Mouse (Mus musculus) liver, embryonic 16.5 days (tissue): ENCODE data around the gene Stoml1. TPM values are rescaled to one million over a fixed set of nuclear protein-coding genes. Genes with fewer than 3 reads are reported as not detected.

Source experiments
- ATAC-seq: fragments of 200-750 bp; cut with Nextera tagmentation; 2 replicates; pipeline ENCODE4 v1.8.0; 2017; ENCODE audit warnings: low read depth, mild to moderate bottlenecking, moderate number of reproducible peaks, moderate library complexity
- H3K27ac ChIP-seq: fragments of 300-500 bp; sonication (generic); 2 replicates; pipeline ENCODE4 v1.5.1; 2014; ENCODE audit warnings: mild to moderate bottlenecking, low read length
- H3K27me3 ChIP-seq: fragments of 300-500 bp; sonication (generic); 2 replicates; pipeline ENCODE4 v1.6.1; 2014; ENCODE audit warnings: low read depth, low read length, mixed read lengths; ENCODE audit not compliant: control insufficient read depth, insufficient read depth
- H3K36me3 ChIP-seq: fragments of 300-500 bp; sonication (generic); 2 replicates; pipeline ENCODE4 v1.6.1; 2014; ENCODE audit warnings: mild to moderate bottlenecking; ENCODE audit not compliant: control insufficient read depth, insufficient read depth
- H3K4me1 ChIP-seq: fragments of 300-500 bp; sonication (generic); 2 replicates; pipeline ENCODE4 v1.6.1; 2014; ENCODE audit warnings: low read depth, low read length, mixed read lengths; ENCODE audit not compliant: control insufficient read depth
- H3K4me2 ChIP-seq: fragments of 300-500 bp; sonication (generic); 2 replicates; pipeline ENCODE4 v1.6.1; 2014; ENCODE audit warnings: low read depth, low read length, mixed read lengths
- H3K4me3 ChIP-seq: fragments of 300-500 bp; sonication (generic); 2 replicates; pipeline ENCODE4 v1.5.1; 2014; ENCODE audit warnings: low read depth, mild to moderate bottlenecking, low read length
- H3K9ac ChIP-seq: fragments of 300-500 bp; sonication (generic); 2 replicates; pipeline ENCODE4 v1.6.1; 2014; ENCODE audit warnings: low read depth, low read length
- H3K9me3 ChIP-seq: fragments of 300-500 bp; sonication (generic); replicated peaks from 2 replicates; pipeline ENCODE4 v1.6.1; 2016; ENCODE audit warnings: low read length; ENCODE audit not compliant: control insufficient read depth
- whole genome bisulfite sequencing: fragments of 180-500 bp; shearing (Covaris S2); extraction: QIAGEN DNeasy Blood & Tissue Kit; methylation state at CpG from one replicate; pipeline ENCODE4 v1.1.7; 2014; ENCODE audit not compliant: insufficient replicate concordance; 5-methylcytosine and 5-hydroxymethylcytosine counted together
- polyA plus RNA-seq: library from polyadenylated mRNA; unstranded; fragments of >200 nt; fragmentation: Nextera tagmentation; extraction: Ambion mirVana; gene quantifications from 2 replicates; pipeline ENCODE4 v1.2.1, GENCODE M21; 2015

The Stoml1 gene
- polyA plus RNA-seq, 1 experiment from 2014 or later: 3.7 TPM

GRCm38 (mm10) chr9:58283431-58283830 lies 30.5 kb downstream of the Stoml1 start:
- Histone ChIP-seq H3K9me3 (no peaks in the 10 kb centered on the region), H3K27me3 (no peaks in the 10 kb centered on the region), H3K36me3 (no peaks in the 10 kb centered on the region), H3K4me1 (peaks cover 4% of the 10 kb centered on the region), H3K4me3 (no peak overlapping the region), H3K4me2 (no peak overlapping the region), H3K27ac (no peak overlapping the region), H3K9ac (no peak overlapping the region)
- no peak for ATAC-seq
- 69% methylated on average over 7 of the region's 7 CpGs for WGBS

DNA sequence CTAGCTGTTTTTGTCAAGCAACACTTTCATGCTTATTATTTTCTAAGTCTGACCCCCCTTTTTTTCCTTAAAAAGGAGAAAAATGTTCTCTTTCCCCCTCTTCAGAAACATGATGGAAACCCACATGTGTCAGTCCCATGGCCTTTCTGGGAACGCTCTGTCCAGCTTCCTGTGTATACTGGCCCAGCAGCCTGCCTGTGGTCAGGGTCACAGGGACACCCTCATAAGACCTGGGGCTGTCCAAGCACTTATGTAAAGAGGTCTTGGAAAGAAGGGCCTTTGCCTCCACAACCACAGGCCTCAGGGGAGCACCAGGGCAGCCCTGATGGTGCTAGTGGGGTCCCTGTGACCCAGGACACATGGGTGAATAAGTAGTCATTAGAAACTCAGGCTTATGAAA lies 36.1 kb downstream of the Stoml1 start:
- Histone ChIP-seq H3K27ac (no peak overlapping the region), H3K9ac (no peak overlapping the region), H3K27me3 (no peaks in the 10 kb centered on the region), H3K4me1 (no peaks in the 10 kb centered on the region), H3K4me2 (no peak overlapping the region), H3K36me3 (no peaks in the 10 kb centered on the region), H3K9me3 (no peaks in the 10 kb centered on the region), H3K4me3 (no peak overlapping the region)
- 74% methylated on average over 1 of the region's 1 CpGs for WGBS
- ATAC-seq: no peak

GRCm38 (mm10) chr9:58289901-58290300 lies 36.9 kb downstream of the Stoml1 start:
- ATAC-seq: no peak
- Histone ChIP-seq H3K9ac (no peak overlapping the region), H3K4me2 (no peak overlapping the region), H3K36me3 (no peaks in the 10 kb centered on the region), H3K4me3 (no peak overlapping the region), H3K9me3 (no peaks in the 10 kb centered on the region), H3K4me1 (no peaks in the 10 kb centered on the region), H3K27me3 (no peaks in the 10 kb centered on the region), H3K27ac (no peak overlapping the region)
- 34% methylated on average over 2 of the region's 2 CpGs for WGBS

DNA sequence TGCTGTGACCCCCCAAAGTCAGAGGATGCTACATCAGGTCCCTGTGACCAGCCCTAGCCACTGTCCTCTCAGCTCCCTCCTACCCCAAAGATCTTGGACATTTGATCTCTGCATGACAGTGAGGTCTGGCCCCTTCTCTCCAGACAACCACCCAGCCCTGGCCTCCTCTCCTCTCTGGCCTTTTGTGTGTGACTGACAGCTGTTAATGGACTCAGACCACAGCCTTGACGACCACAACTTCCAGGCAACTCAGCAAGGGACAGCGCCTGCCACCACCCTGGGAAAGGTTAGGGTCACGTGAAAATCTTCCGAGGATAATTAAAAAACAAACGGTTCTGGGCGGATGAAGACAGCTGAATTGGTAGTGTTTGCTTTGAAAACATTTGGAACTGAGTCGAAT lies 41.6 kb downstream of the Stoml1 start:
- H3K27ac ChIP-seq: no peak overlapping the region
- WGBS: 47% methylated on average over 7 of the region's 7 CpGs
- no peaks in the 10 kb centered on the region for H3K4me1 ChIP-seq
- H3K9ac ChIP-seq: no peak overlapping the region
- no peak overlapping the region for H3K4me2 ChIP-seq
- H3K27me3 ChIP-seq: no peaks in the 10 kb centered on the region
- no peak for ATAC-seq
- H3K4me3 ChIP-seq: no peak overlapping the region
- H3K36me3 ChIP-seq: no peaks in the 10 kb centered on the region
- H3K9me3 ChIP-seq: no peaks in the 10 kb centered on the region

GRCm38 (mm10) chr9:58295345-58295744 lies 42.4 kb downstream of the Stoml1 start:
- 65% methylated on average over 3 of the region's 3 CpGs for WGBS
- H3K4me3 ChIP-seq: no peak overlapping the region
- no peak overlapping the region for H3K4me2 ChIP-seq
- no peaks in the 10 kb centered on the region for H3K4me1 ChIP-seq
- no peak overlapping the region for H3K9ac ChIP-seq
- H3K27me3 ChIP-seq: no peaks in the 10 kb centered on the region
- H3K36me3 ChIP-seq: no peaks in the 10 kb centered on the region
- H3K27ac ChIP-seq: no peak overlapping the region
- H3K9me3 ChIP-seq: no peaks in the 10 kb centered on the region
- no peak for ATAC-seq

DNA sequence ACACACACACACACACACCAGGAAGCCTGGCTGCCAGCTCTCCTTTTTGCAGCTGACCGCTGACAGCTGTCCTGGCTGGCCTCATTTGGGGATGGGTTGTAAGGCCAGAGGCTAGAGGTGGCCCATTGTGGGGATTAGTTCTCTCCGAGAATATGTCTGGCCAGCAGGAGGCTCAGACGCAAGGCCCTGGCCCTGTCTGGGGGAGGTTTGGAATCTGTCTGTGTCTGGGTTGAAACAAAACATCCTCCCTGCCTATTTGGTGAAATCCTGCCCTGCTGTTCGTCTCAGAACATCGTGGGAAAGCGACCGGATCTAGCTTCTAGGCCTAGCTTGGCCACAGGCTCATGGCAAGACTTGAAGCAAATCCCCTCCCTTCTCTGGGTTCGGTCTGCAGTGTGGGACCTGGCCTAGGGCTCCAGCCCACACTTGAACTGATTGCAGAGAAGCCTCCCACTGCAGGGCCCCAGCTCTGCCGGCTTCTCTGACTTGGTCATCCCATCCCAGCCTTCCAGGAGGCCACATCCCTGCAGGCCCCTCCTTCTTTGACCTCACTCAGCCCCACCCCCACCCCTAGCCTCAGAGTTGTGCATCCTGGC lies 42.9 kb downstream of the Stoml1 start:
- Histone ChIP-seq H3K9ac (no peak overlapping the region), H3K4me3 (no peak overlapping the region), H3K27ac (0 out of 2 replicates have a peak overlapping the region, but pooled peaks have one; percentile 7), H3K4me2 (no peak overlapping the region), H3K36me3 (no peaks in the 10 kb centered on the region), H3K9me3 (no peaks in the 10 kb centered on the region), H3K27me3 (no peaks in the 10 kb centered on the region), H3K4me1 (no peaks in the 10 kb centered on the region)
- no peak for ATAC-seq
- WGBS: 45% methylated on average over 9 of the region's 9 CpGs

DNA sequence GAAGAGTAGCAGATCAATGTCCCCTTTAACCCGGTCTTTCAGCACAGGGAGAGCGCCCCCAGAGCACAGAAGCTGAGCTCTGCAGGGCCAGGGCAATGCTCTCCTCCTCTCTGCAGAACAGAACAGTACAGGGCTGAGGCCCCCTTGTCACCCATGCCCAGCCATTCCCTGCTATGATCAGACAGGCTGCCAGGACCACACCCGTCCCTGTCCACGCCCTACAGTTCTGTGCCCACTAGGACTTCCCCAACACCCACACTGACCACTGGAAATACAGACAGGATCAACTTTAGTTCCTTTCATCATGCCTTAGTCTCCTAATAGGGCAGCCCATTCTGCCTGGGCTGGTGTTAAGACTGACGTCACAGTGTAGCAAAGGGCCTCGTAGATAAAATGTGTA lies 44.1 kb downstream of the Stoml1 start:
- 53% methylated on average over 6 of the region's 6 CpGs for WGBS

GRCm38 (mm10) chr9:58297961-58298477 lies 45.1 kb downstream of the Stoml1 start:
- Histone ChIP-seq H3K9me3 (no peaks in the 10 kb centered on the region), H3K27ac (no peak overlapping the region), H3K4me3 (no peak overlapping the region), H3K4me2 (no peak overlapping the region), H3K4me1 (no peaks in the 10 kb centered on the region), H3K27me3 (no peaks in the 10 kb centered on the region), H3K9ac (no peak overlapping the region), H3K36me3 (no peaks in the 10 kb centered on the region)
- no peak for ATAC-seq
- 56% methylated on average over 4 of the region's 4 CpGs for WGBS

More for the DNA sequence above, 44.1 kb downstream of the Stoml1 start:
- no peak overlapping the region for H3K4me2 ChIP-seq
- no peaks in the 10 kb centered on the region for H3K27me3 ChIP-seq
- H3K9ac ChIP-seq: no peak overlapping the region
- H3K27ac ChIP-seq: no peak overlapping the region
- no peak overlapping the region for H3K4me3 ChIP-seq
- ATAC-seq: no peak
- no peaks in the 10 kb centered on the region for H3K4me1 ChIP-seq
- H3K36me3 ChIP-seq: no peaks in the 10 kb centered on the region
- H3K9me3 ChIP-seq: no peaks in the 10 kb centered on the region

DNA sequence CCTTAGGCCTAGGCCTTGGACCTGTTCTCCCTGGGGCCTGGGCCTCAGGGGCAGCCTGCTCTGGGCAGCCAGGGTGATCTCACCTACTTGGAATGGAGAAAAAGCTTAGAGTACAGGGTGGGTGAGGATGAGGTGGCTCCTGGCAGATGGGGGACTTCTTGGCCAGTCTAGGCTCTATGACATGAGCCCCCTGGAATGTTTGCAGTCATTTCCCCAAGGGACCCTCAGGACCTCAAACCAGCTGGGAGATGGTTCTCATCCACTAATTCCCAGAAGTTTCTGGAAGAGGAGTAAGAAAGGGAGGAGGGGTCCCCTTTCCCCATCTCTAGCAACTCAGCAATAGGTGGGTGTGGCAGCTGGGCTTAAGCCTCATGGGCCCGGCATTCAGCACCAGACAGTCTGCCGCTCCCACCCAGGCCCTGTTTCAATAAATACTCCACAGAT lies 46.4 kb downstream of the Stoml1 start:
- Histone ChIP-seq H3K36me3 (no peaks in the 10 kb centered on the region), H3K27ac (no peak overlapping the region), H3K27me3 (no peaks in the 10 kb centered on the region), H3K9ac (no peak overlapping the region), H3K4me3 (no peak overlapping the region), H3K4me2 (no peak overlapping the region), H3K9me3 (no peaks in the 10 kb centered on the region), H3K4me1 (no peaks in the 10 kb centered on the region)
- 66% methylated on average over 2 of the region's 2 CpGs for WGBS
- no peak for ATAC-seq
